Mouse (Mus musculus) forebrain, postnatal 0 days (tissue): ENCODE measurements around the gene Sult6b1. TPM values are rescaled to one million over a fixed set of nuclear protein-coding genes. Genes with fewer than 3 reads are reported as not detected.
A peak's percentile ranks its signal among the peaks of the same experiment; 100 is the strongest.

Experiments used
- ATAC-seq: fragments of 200-750 bp; cut with Nextera tagmentation; 2 replicates; pipeline ENCODE4 v1.8.0; 2017; ENCODE audit warnings: mild to moderate bottlenecking, moderate library complexity
- DNase-seq: peaks from one replicate; pipeline ENCODE4 v3.0.0-alpha.2; 2015
- H3K27ac ChIP-seq: fragments of 300-500 bp; sonication (generic); 2 replicates; pipeline ENCODE4 v1.5.1; 2014; ENCODE audit warnings: low read depth, mild to moderate bottlenecking, antibody characterized with exemption, low read length, moderate library complexity, mixed read lengths
- H3K27me3 ChIP-seq: fragments of 300-500 bp; sonication (generic); 2 replicates; pipeline ENCODE4 v1.6.1; 2014; ENCODE audit warnings: mild to moderate bottlenecking, low read length, mixed read lengths; ENCODE audit not compliant: insufficient read depth
- H3K36me3 ChIP-seq: fragments of 300-500 bp; sonication (generic); 2 replicates; pipeline ENCODE4 v1.6.1; 2014; ENCODE audit warnings: mild to moderate bottlenecking, moderate library complexity; ENCODE audit not compliant: insufficient read depth
- H3K4me1 ChIP-seq: fragments of 300-500 bp; sonication (generic); 2 replicates; pipeline ENCODE4 v1.6.1; 2014; ENCODE audit warnings: antibody characterized with exemption; ENCODE audit not compliant: insufficient read depth
- H3K4me2 ChIP-seq: fragments of 300-500 bp; sonication (generic); 2 replicates; pipeline ENCODE4 v1.6.1; 2014; ENCODE audit warnings: low read depth, mild to moderate bottlenecking, moderate library complexity
- H3K4me3 ChIP-seq: fragments of 300-500 bp; sonication (generic); 2 replicates; pipeline ENCODE4 v1.5.1; 2014; ENCODE audit warnings: low read depth, low read length, mixed read lengths
- H3K9ac ChIP-seq: fragments of 300-500 bp; sonication (generic); 2 replicates; pipeline ENCODE4 v1.6.1; 2014; ENCODE audit warnings: mild to moderate bottlenecking
- H3K9me3 ChIP-seq: fragments of 300-500 bp; sonication (generic); 2 replicates; pipeline ENCODE4 v1.6.1; 2016; ENCODE audit warnings: low read length
- CTCF ChIP-seq: sonication (generic); IDR thresholded peaks from 2 replicates; pipeline ENCODE4 v1.5.1; 2016; ENCODE audit warnings: antibody characterized with exemption, control low read depth, low read depth
- WGBS: fragments of 180-500 bp; shearing (Covaris S2); extraction: QIAGEN DNeasy Blood & Tissue Kit; methylation state at CpG from one replicate; pipeline ENCODE4 v1.1.7; 2014; 5-methylcytosine and 5-hydroxymethylcytosine counted together
- polyA plus RNA-seq: library from polyadenylated mRNA; unstranded; fragments of >200 nt; fragmentation: Nextera tagmentation; extraction: Ambion mirVana; gene quantifications from 2 replicates; pipeline ENCODE4 v1.2.1, GENCODE M21; 2015
- total RNA-seq: library from RNA; depleted of rRNA; stranded (reverse); fragments of >200 nt; gene quantifications from 2 replicates; pipeline ENCODE4 v1.2.3, GENCODE M21; 2014; rRNA removed

Sult6b1 gene
- total RNA-seq: not detected in 2 replicates
- not detected in 2 replicates for polyA plus RNA-seq

GRCm38 (mm10) chr17:78906892-78907291, at the start of gene Sult6b1:
Sult6b1 (minus strand) TSS chr17:78906992.
- no peaks in the 10 kb centered on the region for H3K9me3 ChIP-seq
- H3K27me3 ChIP-seq: no peaks in the 10 kb centered on the region
- TF ChIP-seq CTCF: no peak
- ATAC-seq: no peak
- H3K27ac ChIP-seq: no peak within 1 kb of the TSS
- WGBS: 87% methylated on average over 5 of the region's 5 CpGs
- H3K4me1 ChIP-seq: no peaks in the 10 kb centered on the region
- DNase-seq: no peak
- no peak within 1 kb of the TSS for H3K9ac ChIP-seq
- H3K36me3 ChIP-seq: no peaks in the 10 kb centered on the region
- H3K4me3 ChIP-seq: no peak within 1 kb of the TSS
- no peak within 1 kb of the TSS for H3K4me2 ChIP-seq

GRCm38 (mm10) chr17:78953240-78953639, 46.4 kb upstream of the Sult6b1 start:
- no peak for TF ChIP-seq CTCF
- H3K4me1 ChIP-seq: no peaks in the 10 kb centered on the region
- no peak overlapping the region for H3K4me2 ChIP-seq
- no peak for ATAC-seq
- no peaks in the 10 kb centered on the region for H3K9me3 ChIP-seq
- no peaks in the 10 kb centered on the region for H3K27me3 ChIP-seq
- no peak overlapping the region for H3K4me3 ChIP-seq
- H3K9ac ChIP-seq: no peak overlapping the region
- WGBS: 92% methylated on average over 8 of the region's 8 CpGs
- H3K27ac ChIP-seq: no peak overlapping the region
- DNase-seq: no peak
- peaks cover 46% of the 10 kb centered on the region for H3K36me3 ChIP-seq

- H3K4me3 ChIP-seq: no peak overlapping the region
- H3K9ac ChIP-seq: no peak overlapping the region
- DNase-seq (no peak), ATAC-seq (no peak)
- WGBS: 90% methylated on average over 5 of the region's 5 CpGs
- no peaks in the 10 kb centered on the region for H3K27me3 ChIP-seq
- peaks cover 54% of the 10 kb centered on the region for H3K36me3 ChIP-seq
- no peaks in the 10 kb centered on the region for H3K4me1 ChIP-seq
- no peak for TF ChIP-seq CTCF
- H3K4me2 ChIP-seq: no peak overlapping the region
- H3K27ac ChIP-seq: no peak overlapping the region
- H3K9me3 ChIP-seq: no peaks in the 10 kb centered on the region
Measured at GRCm38 (mm10) chr17:78952070-78952469, 45.3 kb upstream of the Sult6b1 start.

- peaks cover 53% of the 10 kb centered on the region for H3K36me3 ChIP-seq
- ATAC-seq: no peak
- no peak overlapping the region for H3K4me2 ChIP-seq
- WGBS: 97% methylated on average over 5 of the region's 5 CpGs
- DNase-seq: no peak
- H3K9ac ChIP-seq: no peak overlapping the region
- TF ChIP-seq CTCF: no peak
- H3K4me3 ChIP-seq: no peak overlapping the region
- no peaks in the 10 kb centered on the region for H3K9me3 ChIP-seq
- no peak overlapping the region for H3K27ac ChIP-seq
- no peaks in the 10 kb centered on the region for H3K27me3 ChIP-seq
- H3K4me1 ChIP-seq: no peaks in the 10 kb centered on the region
Measured at GRCm38 (mm10) chr17:78951225-78951624, 44.4 kb upstream of the Sult6b1 start.

GRCm38 (mm10) chr17:78942579-78942978, 35.8 kb upstream of the Sult6b1 start:
- TF ChIP-seq CTCF: no peak
- 69% methylated on average over 11 of the region's 11 CpGs for WGBS
- H3K9me3 ChIP-seq: no peaks in the 10 kb centered on the region
- H3K4me3 ChIP-seq: no peak overlapping the region
- no peak overlapping the region for H3K27ac ChIP-seq
- no peaks in the 10 kb centered on the region for H3K27me3 ChIP-seq
- DNase-seq (no peak), ATAC-seq (no peak)
- H3K9ac ChIP-seq: no peak overlapping the region
- H3K4me1 ChIP-seq: no peaks in the 10 kb centered on the region
- peaks cover 43% of the 10 kb centered on the region for H3K36me3 ChIP-seq
- H3K4me2 ChIP-seq: no peak overlapping the region

- Histone ChIP-seq H3K4me2 (no peak overlapping the region), H3K4me1 (no peaks in the 10 kb centered on the region), H3K4me3 (no peak overlapping the region), H3K9me3 (no peaks in the 10 kb centered on the region), H3K36me3 (peaks cover 35% of the 10 kb centered on the region), H3K27me3 (no peaks in the 10 kb centered on the region), H3K27ac (no peak overlapping the region), H3K9ac (no peak overlapping the region)
- WGBS: 90% methylated on average over 4 of the region's 4 CpGs
- no peak for DNase-seq
- no peak for TF ChIP-seq CTCF
- ATAC-seq: no peak
Measured at GRCm38 (mm10) chr17:78938927-78939326, 32.1 kb upstream of the Sult6b1 start.

- Histone ChIP-seq H3K4me3 (peak overlapping the region; percentile 89), H3K4me1 (no peaks in the 10 kb centered on the region), H3K9ac (peak overlapping the region; percentile 76), H3K36me3 (peaks cover 34% of the 10 kb centered on the region), H3K27ac (peak overlapping the region; percentile 73), H3K9me3 (no peaks in the 10 kb centered on the region), H3K4me2 (peak overlapping the region; percentile 66), H3K27me3 (no peaks in the 10 kb centered on the region)
- no peak for TF ChIP-seq CTCF
- 6% methylated on average over 26 of the region's 26 CpGs for WGBS
- DNase-seq (no peak), ATAC-seq (peak; percentile 8; the same call in 1 of the 2 replicates)
Measured at GRCm38 (mm10) chr17:78937229-78937853, 30.5 kb upstream of the Sult6b1 start.
